Mouse (Mus musculus) urinary bladder, postnatal 4 days (tissue): Measurements from ENCODE around the gene Btbd9.

Source experiments
- DNase-seq, 2 experiments: peaks; one replicate each; pipeline ENCODE4 v3.0.0; 2021 to 2022; ENCODE audit warnings: low spot score in 2 of 2

Btbd9 gene

DNA sequence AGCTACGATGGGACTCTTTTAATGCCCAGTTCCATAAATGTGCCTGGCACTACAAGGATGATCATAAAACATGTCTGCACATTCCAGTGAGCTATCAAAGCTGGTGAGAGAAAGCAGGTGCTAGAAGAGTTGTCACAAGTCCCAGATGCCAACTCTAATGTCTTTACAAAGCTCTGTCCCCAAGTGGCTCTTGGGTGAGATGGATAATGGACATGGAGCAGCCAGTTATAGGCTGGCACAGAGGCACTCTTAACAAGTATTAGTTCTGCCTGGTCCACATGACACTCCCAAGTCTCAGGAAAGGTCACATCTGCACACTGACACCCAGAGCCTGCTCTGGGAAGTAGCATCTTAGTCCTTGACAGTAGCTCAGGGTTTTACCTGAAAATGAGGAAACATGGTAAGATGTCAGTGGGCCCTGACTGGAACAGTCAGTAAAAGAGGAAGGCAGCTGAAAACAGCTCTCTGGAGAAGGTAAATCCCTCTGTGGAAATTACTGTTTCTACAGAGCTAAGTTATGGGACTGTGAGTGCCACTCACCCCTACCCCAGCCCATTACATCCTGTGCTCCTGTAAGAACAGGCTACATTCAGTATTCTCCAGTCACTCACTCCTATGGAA lies 91.7 kb downstream of the Btbd9 start:
- DNase-seq: peak; percentile 14 to 41

DNA sequence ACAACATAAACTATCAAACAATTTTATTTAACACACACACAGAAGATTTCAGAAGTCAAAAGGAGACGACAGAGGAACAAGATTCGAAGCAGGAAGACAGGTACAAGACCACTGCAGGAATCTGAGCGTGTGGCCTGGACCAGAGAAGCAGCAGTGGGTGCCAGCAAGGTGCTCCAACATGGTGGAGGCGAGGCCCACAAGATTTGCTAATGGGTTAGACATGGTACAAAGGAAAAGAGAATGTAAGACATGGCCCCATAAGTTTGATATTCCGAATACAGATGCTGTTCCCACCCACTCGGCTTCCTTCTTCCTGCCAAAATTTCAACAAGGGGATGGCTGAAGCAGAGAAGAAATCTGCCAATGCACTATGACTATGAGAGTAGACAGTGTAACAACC lies 94.5 kb downstream of the Btbd9 start:
- peak; percentile 14 to 56 for DNase-seq

DNA sequence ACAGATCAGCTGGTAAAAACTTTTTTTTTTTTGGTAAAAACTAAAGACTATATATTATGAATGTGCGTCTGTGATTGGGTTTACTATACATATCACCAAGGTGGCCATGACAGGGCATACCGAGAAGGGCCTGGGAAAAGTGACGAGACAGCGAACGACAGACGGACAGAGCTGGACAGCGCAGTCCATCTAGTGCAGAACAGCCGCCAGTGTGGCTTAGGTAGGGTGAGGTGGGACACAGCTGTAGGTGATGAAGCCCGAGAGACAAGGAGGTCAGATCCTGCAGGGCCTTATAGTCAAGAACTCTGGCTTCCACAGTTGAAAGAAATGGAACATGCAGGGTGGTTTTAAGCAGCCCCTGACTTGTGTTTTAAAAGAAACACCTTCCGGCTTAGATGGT lies 94.9 kb downstream of the Btbd9 start:
- DNase-seq: peak; percentile 16 to 58

GRCm38 (mm10) chr17:30480381-30480780 lies 95.9 kb downstream of the Btbd9 start:
- DNase-seq: peak; percentile 14 to 55

GRCm38 (mm10) chr17:30478181-30478580 lies 98.1 kb downstream of the Btbd9 start:
- peak; percentile 8 to 25 for DNase-seq

DNA sequence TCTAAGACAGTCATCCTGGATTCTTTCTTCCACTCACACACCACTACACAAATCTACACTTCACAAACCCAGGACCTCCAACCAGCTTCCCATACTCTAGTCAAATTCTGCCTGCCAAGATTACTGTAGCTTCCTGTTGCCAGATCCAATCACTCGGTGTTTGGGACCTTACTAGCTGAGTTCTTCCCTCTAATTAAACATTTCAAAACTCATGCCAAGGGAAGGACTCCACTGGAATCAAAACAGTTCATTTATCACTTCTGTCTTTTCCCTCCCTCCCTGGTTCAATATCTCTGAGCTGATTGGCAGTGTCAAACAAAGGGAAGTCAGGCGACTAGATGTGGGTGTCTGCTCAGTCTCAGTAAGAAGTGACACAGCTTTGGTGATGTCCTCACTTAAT lies 101.7 kb downstream of the Btbd9 start:
- DNase-seq: no peak

DNA sequence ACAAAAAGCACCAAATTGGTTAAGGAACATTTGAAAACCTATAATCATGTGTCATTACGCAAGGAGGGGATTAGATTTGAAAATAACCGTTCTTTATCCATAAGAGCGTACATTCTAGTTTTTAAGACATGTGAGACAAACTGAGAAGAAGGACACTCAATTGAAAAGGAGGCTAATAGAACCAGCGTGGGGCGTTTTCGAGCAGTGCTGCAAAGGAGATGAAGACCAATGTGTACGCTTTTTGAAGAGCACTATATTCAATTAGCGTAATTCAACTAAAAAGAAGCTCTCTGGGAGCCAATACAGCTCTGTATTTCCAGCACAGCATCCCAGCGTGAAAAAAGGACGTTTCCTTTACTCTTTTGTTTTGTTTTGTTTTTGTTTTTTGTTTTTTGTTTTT lies 103.5 kb downstream of the Btbd9 start:
- DNase-seq: no peak

DNA sequence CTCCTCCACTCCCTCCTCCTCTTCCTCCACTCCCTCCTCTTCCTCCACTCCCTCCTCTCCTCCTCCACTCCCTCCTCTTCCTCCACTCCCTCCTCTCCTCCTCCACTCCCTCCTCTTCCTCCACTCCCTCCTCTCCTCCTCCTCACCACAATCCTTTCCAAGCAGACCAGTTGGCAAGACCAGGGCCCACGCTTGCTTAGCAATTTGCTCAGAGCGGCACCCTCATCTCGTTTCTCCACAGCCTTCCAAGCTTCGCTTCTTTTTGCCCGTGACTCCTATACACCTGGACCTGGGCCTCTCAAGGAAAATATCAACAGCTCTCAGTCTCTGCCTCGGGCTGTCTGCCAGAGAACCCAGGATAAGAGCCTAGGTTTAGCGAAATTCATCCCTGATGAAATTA lies 104.8 kb downstream of the Btbd9 start:
- no peak for DNase-seq

- no peak for DNase-seq
Measured at GRCm38 (mm10) chr17:30470790-30471189, 105.5 kb downstream of the Btbd9 start.

GRCm38 (mm10) chr17:30470286-30470685 lies 106.0 kb downstream of the Btbd9 start:
- no peak for DNase-seq

DNA sequence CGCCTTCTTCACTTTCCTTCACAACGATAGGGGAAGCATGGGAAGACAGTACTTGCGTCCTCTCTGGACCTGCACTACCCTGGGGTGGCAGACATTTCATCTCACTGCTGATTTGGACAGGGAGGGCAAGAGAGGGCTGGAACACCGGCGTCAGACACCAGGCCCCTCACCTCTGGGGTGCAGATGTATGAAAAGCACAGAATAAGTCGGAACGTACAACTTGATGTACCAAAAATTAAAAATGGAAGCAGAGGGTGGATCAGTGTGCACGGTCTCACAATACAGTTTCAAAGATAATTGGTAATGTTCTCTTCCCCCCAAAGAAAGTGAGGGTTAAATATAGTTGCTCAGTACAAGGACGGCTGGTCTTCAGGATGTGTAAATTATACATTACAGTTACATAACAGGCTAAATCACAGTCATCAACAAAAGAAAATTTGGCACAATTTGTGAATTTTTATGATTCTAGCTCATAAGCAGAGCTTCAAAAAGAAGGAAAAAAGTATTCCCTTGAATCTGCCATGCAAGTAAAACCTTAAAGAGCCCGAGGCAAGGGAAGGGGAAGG lies 106.7 kb downstream of the Btbd9 start:
- no peak for DNase-seq

GRCm38 (mm10) chr17:30468368-30468767 lies 107.9 kb downstream of the Btbd9 start:
- no peak for DNase-seq

- no peak for DNase-seq
Measured at GRCm38 (mm10) chr17:30467566-30468213, 108.6 kb downstream of the Btbd9 start.

- no peak for DNase-seq
Measured at GRCm38 (mm10) chr17:30465060-30465762, 111.1 kb downstream of the Btbd9 start.

DNA sequence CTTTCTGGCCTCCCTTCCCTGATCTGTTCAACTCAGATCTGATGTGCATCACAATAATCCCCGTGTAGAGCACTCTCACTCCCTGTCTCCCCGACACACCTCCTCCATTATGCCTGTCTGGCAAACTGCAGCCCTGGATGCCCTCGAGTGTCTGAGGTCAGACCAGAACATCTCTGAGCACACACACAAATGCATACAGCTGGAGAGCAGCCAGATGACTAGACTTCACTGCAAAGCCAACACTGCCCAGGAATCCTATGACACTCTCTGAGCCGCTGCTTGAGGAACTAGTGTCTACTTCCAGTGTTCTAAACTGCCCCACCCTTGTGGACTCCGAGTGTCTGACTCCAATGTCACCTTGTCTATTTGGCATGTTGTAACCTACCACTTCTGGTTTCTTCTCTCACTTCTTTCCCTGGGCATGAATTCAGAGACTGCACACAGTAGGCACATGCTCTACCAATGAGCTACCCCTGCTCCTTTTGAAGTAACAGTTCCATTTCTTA lies 112.0 kb downstream of the Btbd9 start:
- DNase-seq: no peak

DNA sequence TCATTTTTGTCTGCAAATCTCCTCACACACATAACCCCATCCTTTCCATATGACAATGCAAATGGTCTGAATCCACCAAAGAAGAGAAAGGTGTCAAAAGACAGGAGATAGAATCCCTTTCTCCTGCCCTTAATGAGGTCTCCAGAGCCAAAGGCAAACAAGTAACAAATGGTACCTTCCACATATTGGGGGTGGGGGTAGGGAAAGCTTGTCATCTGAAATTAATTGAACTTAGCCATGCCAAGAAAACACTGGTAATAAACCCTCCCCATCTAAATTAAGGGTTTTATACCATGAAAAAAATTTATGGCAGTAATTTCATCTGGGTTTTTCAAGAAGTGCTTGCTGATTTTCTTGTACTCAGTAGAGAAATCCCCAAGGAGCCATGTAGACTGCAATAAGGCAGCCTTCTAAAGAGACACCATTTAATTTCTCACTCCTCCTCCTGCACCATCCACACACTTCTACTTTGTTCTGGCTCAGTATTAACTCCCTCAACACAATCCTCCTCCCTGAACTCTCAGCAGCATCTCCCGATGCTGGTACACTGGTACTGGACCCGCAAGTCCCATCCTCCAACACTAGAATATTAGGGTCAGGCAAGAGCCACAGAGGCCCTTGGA lies 115.5 kb downstream of the Btbd9 start:
- DNase-seq: no peak

- no peak for DNase-seq
Measured at GRCm38 (mm10) chr17:30459706-30460105, 116.6 kb downstream of the Btbd9 start.

DNA sequence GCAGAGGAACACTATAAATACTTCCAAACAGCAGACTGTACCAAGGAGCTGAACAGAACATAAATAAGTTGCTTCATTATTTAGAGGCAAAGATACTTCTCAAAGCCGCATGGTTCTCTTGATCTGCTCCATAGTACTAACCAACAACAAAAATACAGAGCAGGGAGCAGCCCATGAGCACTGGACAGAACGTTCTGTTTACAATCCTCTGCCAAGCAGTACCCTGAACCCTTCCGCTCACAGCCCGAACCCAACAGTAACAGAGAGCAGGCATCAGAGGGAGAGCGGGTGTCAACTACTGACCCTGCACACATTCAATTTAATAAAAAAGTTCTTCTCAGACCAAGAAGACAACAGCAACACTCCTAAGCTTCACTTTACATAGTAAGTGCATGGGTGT lies 117.4 kb downstream of the Btbd9 start:
- DNase-seq: no peak

DNA sequence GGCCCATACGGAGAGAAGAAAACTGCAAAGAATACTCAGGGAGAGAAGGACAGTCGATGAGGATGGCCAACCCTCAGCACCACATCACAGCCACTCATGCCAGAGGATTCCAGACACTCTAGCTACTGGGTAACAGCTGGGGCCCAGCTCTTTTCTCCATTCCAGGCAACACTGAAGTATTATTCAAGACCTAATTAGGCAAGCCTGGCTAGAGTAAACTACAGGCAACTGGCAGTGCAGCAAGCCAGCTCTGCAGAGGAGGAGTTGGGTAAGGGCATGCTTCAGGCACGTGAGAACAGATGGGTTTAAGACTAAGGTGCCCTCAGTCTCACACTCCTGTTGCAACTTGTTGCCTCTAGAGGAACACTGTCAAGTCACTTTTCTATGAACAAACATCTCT lies 118.0 kb downstream of the Btbd9 start:
- DNase-seq: no peak

- DNase-seq: no peak
Measured at GRCm38 (mm10) chr17:30457486-30457885, 118.8 kb downstream of the Btbd9 start.

DNA sequence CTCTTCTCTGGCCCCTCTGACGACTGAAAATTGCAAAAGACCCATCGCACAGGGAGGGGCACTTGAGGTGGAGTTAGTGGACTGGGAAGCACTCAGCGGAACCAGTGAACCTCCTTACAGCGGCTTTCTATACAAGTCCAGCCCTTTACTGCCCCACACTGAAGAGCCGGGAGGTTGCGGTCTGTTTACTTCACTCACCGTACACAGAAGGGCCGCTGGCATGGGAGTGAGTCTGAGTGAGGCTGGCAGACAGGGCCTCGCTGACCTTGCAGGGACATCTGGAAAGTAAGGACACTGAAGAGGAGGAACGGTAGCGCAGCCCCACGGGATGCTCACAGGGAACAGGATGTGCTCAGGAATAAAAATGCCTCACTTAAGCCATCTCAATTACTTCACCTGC lies 120.0 kb downstream of the Btbd9 start:
- DNase-seq: no peak

GRCm38 (mm10) chr17:30454862-30455243 lies 121.4 kb downstream of the Btbd9 start:
- DNase-seq: peak in 1 of 2 experiments; percentile 60
